Mouse (Mus musculus): Measurements from ENCODE around the gene Dhx16.

- TF ChIP-seq CTCF (IDR thresholded peaks at IDR 0.05; ENCODE audit: low read depth) (no peak), EP300 (IDR thresholded peaks at IDR 0.05; ENCODE audit: low read depth) (no peak)
Measured at GRCm38 (mm10) chr17:35923281-35923680, 43.7 kb downstream of the Dhx16 start.
